Mouse (Mus musculus) midbrain, embryonic 13.5 days (tissue): ENCODE measurements around the gene Sgsm1. TPM values are rescaled to one million over a fixed set of nuclear protein-coding genes. Genes with fewer than 3 reads are reported as not detected.

Source experiments
- ATAC-seq: fragments of 200-750 bp; cut with Nextera tagmentation; 2 replicates; pipeline ENCODE4 v1.8.0; 2017; ENCODE audit warnings: mild to moderate bottlenecking, moderate TSS enrichment, moderate library complexity
- H3K27ac ChIP-seq: fragments of 300-500 bp; sonication (generic); 2 replicates; pipeline ENCODE4 v1.5.1; 2015; ENCODE audit warnings: inconsistent platforms, mild to moderate bottlenecking, moderate library complexity
- H3K27me3 ChIP-seq: fragments of 300-500 bp; sonication (generic); 2 replicates; pipeline ENCODE4 v1.6.1; 2015; ENCODE audit warnings: mild to moderate bottlenecking, inconsistent platforms
- H3K36me3 ChIP-seq: fragments of 300-500 bp; sonication (generic); 2 replicates; pipeline ENCODE4 v1.6.1; 2015; ENCODE audit warnings: mild to moderate bottlenecking, inconsistent platforms
- H3K4me1 ChIP-seq: fragments of 300-500 bp; sonication (generic); replicated peaks from 2 replicates; pipeline ENCODE4 v1.6.1; 2015; ENCODE audit warnings: inconsistent platforms
- H3K4me2 ChIP-seq: fragments of 300-500 bp; sonication (generic); replicated peaks from 2 replicates; pipeline ENCODE4 v1.6.1; 2015; ENCODE audit warnings: moderate library complexity, mild to moderate bottlenecking, inconsistent platforms
- H3K4me3 ChIP-seq: fragments of 300-500 bp; sonication (generic); replicated peaks from 2 replicates; pipeline ENCODE4 v1.5.1; 2015; ENCODE audit warnings: mild to moderate bottlenecking, inconsistent platforms
- H3K9ac ChIP-seq: fragments of 300-500 bp; sonication (generic); replicated peaks from 2 replicates; pipeline ENCODE4 v1.6.1; 2015; ENCODE audit warnings: mild to moderate bottlenecking, inconsistent platforms
- H3K9me3 ChIP-seq: fragments of 300-500 bp; sonication (generic); 2 replicates; pipeline ENCODE4 v1.6.1; 2016; ENCODE audit warnings: mild to moderate bottlenecking, inconsistent platforms
- WGBS: fragments of 180-500 bp; shearing (Covaris S2); methylation state at CpG from one replicate; pipeline ENCODE4 v1.1.7; 2015; 5-methylcytosine and 5-hydroxymethylcytosine counted together
- polyA plus RNA-seq: library from polyadenylated mRNA; unstranded; fragments of >200 nt; fragmentation: Nextera tagmentation; extraction: Ambion mirVana; gene quantifications from 2 replicates; pipeline ENCODE4 v1.2.1, GENCODE M21; 2015

Gene Sgsm1
- polyA plus RNA-seq, 1 experiment from 2014 or later, result 17.4 TPM

DNA sequence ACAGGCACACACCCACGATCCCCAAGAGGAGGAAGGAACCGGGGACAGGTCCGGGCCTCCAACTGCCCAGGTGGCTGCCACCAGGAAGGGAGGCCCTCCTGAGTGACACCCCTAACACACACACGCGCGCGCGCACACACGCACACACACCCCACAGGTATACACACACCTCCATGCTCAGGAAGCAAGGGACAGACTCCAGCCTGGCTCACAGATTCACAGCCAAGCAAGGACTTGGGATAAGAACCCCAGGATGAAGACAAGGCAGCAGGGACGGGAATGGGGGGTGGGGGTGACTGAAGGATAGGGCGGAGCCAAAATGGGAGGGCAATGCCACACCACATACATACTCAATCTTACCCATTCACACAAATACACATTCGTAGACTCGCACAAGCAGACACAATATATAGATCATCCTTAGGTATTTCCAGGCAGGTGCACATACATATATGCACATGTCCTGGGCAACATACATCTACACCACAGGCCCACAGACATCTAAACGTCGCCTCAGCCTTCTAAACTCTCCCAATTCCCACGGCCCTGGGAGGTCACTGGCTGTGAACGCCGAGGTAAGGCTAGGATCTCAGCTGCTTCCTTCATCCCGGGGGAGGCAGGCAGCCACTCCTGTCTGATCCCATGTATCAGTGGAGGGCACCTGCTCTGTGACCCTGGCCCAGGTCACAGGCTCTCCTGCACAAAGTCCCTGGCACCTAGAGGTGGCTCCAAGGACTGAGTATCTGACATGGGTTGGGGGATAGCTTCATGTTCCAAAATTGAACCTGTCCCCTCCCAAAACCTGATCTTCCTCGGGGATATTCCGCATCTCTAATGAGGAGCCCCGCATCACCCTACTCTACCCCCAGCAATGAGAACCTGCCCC lies 852 bp downstream of the Sgsm1 start:
- Histone ChIP-seq H3K36me3 (no peaks in the 10 kb centered on the region), H3K4me1 (peaks cover 54% of the 10 kb centered on the region), H3K4me2 (peak overlapping the region; percentile 81), H3K9ac (peak overlapping the region; percentile 81), H3K4me3 (peak overlapping the region; percentile 55), H3K27ac (peak overlapping the region; percentile 97; the same call in 1 of the 2 replicates), H3K27me3 (peaks cover 14% of the 10 kb centered on the region), H3K9me3 (no peaks in the 10 kb centered on the region)
- no peak for ATAC-seq
- 57% methylated on average over 22 of the region's 22 CpGs for WGBS

DNA sequence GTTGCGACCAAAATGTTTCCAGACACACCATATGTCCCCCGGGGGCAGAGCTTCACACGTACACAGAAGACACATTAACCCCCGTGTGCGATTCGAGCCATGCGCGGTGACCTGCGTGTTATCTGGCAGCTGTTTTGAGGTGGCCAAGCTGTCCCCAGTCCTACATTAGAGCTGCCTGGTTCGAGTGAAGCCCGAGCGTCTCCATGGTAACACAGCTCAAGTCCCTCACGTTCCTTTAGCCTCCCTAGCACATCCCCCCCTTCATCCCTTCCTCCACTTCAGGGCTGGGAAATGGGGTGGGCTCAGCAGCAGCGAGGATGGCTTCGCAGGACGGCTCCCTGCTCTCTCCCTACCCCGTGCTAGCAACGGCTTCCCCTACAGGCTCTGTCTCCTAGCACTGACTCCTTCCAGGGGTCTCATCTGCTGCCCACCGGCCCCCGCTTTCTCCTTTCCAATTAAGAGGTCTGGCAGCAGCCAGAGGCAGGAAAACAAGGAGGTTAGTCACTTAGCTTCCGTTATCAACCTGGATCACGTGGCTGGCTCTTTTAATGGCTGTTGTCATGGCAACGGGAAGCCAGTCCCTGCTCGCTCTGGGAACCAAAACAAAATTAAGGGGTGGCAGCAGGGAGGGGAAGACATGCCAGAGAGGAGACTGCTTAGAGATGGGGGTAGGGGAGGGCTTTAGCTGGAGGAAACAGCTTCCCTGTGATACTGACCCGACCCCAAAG lies 3.7 kb downstream of the Sgsm1 start:
- H3K4me1 ChIP-seq, result peaks cover 64% of the 10 kb centered on the region
- H3K27ac ChIP-seq, result peak overlapping the region; percentile 97
- H3K9me3 ChIP-seq, result no peaks in the 10 kb centered on the region
- under 1% methylated on average over 25 of the region's 25 CpGs for WGBS
- peak overlapping the region; percentile 36 for H3K4me3 ChIP-seq
- H3K9ac ChIP-seq, result peak overlapping the region; percentile 57
- H3K36me3 ChIP-seq, result no peaks in the 10 kb centered on the region
- peaks cover 13% of the 10 kb centered on the region for H3K27me3 ChIP-seq
- peak; percentile 92 for ATAC-seq
- H3K4me2 ChIP-seq, result peak overlapping the region; percentile 81

DNA sequence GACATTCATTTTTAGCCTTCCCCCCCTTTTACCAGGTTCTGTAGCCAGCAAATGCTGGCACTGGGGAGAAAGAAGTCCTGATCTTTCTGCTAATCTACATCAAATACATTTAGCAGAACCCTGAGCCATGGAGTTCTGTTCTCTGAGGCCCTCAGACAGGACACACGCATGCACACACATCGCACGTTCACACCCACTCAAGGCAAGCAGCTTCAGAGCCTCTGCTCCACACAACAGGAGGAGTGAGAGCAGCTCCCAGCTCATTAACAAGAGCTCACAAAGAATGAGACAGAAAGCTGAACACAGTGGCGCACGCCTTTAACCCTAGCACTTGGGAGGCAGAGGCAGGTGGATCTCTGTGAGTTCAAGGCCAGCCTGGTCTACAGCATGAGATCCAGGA lies 6.1 kb downstream of the Sgsm1 start:
- whole genome bisulfite sequencing, result 85% methylated on average over 5 of the region's 5 CpGs
- peaks cover 12% of the 10 kb centered on the region for H3K27me3 ChIP-seq
- no peak overlapping the region for H3K4me2 ChIP-seq
- peaks cover 65% of the 10 kb centered on the region for H3K4me1 ChIP-seq
- H3K9me3 ChIP-seq, result no peaks in the 10 kb centered on the region
- no peaks in the 10 kb centered on the region for H3K36me3 ChIP-seq
- peak overlapping the region; percentile 44 for H3K27ac ChIP-seq
- no peak overlapping the region for H3K4me3 ChIP-seq
- no peak overlapping the region for H3K9ac ChIP-seq
- ATAC-seq, result no peak

DNA sequence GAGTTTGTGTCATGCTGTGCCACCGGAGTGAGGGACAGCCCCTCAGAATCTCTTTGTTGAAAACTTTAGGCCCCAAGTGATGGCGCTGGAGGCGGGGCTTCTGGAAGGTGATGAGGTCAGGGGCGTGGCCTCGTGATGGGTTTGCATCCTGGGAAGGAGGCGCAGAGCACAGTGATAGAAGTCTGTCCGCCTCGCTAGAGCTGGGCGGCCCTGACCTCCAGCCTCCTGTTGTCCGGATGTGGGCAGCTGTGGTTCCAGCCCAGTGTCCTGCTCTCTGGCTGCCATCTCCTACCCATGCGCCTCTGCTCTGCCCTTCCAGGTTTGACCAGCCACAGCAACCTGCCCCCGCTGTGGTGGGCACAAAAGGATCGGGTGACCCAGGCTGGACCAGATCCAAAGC lies 8.7 kb downstream of the Sgsm1 start:
- Histone ChIP-seq H3K27me3 (peaks cover 12% of the 10 kb centered on the region), H3K4me3 (no peak overlapping the region), H3K27ac (no peak overlapping the region), H3K36me3 (no peaks in the 10 kb centered on the region), H3K9me3 (no peaks in the 10 kb centered on the region), H3K9ac (no peak overlapping the region; the same call in 1 of the 2 replicates), H3K4me2 (no peak overlapping the region), H3K4me1 (peaks cover 53% of the 10 kb centered on the region)
- 17% methylated on average over 13 of the region's 13 CpGs for WGBS
- ATAC-seq, result no peak

DNA sequence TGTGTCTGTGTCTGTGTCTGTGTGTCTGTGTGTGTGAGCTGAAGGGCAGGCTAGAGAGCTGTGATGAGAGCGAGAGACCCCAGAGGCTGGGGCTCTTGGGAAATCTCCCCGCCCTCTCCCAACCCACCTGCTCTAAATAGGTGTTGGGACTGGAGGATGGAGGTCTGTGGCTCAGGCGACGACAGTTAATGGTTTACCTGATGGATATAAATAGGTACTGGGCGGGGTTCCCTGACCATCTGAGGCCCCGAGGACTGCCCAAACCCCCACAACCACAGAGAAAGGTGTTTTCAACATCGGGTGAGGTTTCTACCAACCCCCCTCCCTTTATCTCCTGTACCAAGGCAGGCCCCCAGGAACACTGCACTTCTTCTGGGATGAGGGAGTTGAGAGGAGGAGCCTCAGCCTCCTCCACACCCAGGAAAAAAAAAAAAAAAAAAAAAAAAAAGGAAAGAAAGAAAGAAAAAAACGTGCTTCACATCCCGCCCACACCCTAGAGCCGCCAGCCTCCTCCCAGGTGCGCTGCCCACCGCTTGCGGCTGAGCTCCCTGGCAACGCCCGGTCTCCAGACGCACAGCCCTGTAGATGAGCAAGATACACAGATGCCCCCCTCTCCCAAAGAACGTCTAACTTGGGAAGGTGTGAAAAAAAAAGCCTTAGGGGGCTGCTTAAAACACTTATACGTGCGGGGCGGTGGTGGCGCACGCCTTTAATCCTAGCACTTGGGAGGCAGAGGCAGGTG lies 10.3 kb downstream of the Sgsm1 start:
- Histone ChIP-seq H3K27me3 (peaks cover 12% of the 10 kb centered on the region), H3K9me3 (no peaks in the 10 kb centered on the region), H3K36me3 (no peaks in the 10 kb centered on the region), H3K4me3 (no peak overlapping the region), H3K27ac (no peak overlapping the region), H3K4me1 (peaks cover 49% of the 10 kb centered on the region), H3K4me2 (no peak overlapping the region), H3K9ac (no peak overlapping the region)
- WGBS, result 86% methylated on average over 21 of the region's 22 CpGs
- no peak for ATAC-seq

DNA sequence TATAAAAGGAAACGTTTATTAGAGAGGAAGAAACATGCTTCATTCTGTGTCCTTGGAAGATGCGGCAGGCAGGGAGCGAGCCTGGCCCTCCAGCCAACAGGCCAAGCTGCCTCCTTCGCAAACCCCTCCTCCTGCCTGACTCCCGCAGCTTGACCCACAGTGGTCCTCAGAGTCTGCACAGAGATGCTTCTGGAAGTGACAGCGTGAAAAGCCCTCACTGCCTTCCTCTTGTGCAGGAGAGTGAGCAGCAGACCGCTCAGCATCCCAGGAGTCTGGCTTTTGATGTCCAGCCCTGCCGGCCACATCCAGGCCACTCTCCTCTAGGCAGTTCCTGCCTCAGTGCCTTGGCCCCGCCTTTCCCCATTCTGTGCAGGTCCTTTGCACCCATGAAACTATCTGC lies 11.2 kb downstream of the Sgsm1 start:
- 0 out of 2 replicates have a peak overlapping the region, but pooled peaks have one; percentile 10 for H3K9ac ChIP-seq
- H3K4me1 ChIP-seq, result peaks cover 41% of the 10 kb centered on the region
- no peak overlapping the region for H3K4me2 ChIP-seq
- no peaks in the 10 kb centered on the region for H3K9me3 ChIP-seq
- 49% methylated on average over 9 of the region's 9 CpGs for WGBS
- ATAC-seq, result no peak
- H3K27ac ChIP-seq, result no peak overlapping the region
- no peaks in the 10 kb centered on the region for H3K36me3 ChIP-seq
- H3K4me3 ChIP-seq, result no peak overlapping the region
- H3K27me3 ChIP-seq, result peaks cover 12% of the 10 kb centered on the region

DNA sequence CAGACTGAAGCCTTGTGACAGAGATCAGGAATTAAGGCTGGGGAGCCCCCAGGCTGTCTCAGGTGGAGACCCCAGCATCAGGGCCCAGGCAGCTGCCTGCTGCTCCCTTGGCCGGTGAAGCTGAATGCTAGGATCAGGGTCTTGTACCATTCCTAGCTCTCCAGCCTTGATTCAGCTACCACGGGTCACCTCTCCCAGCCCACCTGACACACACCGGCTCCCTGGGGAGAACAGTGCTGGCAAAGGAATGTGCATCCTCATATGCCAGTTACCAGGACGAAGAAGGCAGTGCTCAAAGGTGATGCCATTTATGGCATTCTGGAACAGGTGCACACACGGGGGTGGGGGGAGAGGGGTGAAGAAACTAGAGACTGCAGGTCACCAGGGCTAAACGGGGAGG lies 11.8 kb downstream of the Sgsm1 start:
- Histone ChIP-seq H3K4me3 (no peak overlapping the region), H3K27me3 (peaks cover 12% of the 10 kb centered on the region), H3K4me2 (no peak overlapping the region), H3K9ac (no peak overlapping the region), H3K4me1 (peaks cover 35% of the 10 kb centered on the region), H3K9me3 (no peaks in the 10 kb centered on the region), H3K27ac (no peak overlapping the region), H3K36me3 (no peaks in the 10 kb centered on the region)
- ATAC-seq, result no peak
- 74% methylated on average over 6 of the region's 6 CpGs for WGBS

DNA sequence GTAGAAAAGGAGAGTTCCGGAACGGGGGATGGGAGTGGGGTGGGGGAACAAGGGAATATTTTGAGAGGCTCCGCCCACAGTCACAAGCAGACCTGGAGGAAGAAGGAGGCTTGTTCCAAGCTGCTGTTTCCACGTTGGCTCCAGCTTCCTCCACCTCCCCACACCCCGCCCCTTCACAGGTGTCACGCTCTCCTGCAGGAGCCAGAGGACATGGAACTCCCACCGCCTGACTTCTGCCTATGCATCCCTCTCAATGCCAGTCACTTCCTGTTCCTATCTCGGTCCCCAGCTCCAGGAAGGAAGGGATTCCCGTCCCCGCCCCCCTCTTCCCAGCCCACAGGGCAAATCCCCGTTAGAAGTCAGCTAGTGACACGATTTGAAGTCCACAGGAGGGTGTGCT lies 12.5 kb downstream of the Sgsm1 start:
- H3K4me2 ChIP-seq, result peak overlapping the region; percentile 11; the same call in 1 of the 2 replicates
- ATAC-seq, result no peak
- WGBS, result 30% methylated on average over 12 of the region's 12 CpGs
- H3K9ac ChIP-seq, result no peak overlapping the region
- H3K4me3 ChIP-seq, result no peak overlapping the region
- peaks cover 34% of the 10 kb centered on the region for H3K4me1 ChIP-seq
- peaks cover 12% of the 10 kb centered on the region for H3K27me3 ChIP-seq
- H3K36me3 ChIP-seq, result no peaks in the 10 kb centered on the region
- no peak overlapping the region for H3K27ac ChIP-seq
- no peaks in the 10 kb centered on the region for H3K9me3 ChIP-seq

DNA sequence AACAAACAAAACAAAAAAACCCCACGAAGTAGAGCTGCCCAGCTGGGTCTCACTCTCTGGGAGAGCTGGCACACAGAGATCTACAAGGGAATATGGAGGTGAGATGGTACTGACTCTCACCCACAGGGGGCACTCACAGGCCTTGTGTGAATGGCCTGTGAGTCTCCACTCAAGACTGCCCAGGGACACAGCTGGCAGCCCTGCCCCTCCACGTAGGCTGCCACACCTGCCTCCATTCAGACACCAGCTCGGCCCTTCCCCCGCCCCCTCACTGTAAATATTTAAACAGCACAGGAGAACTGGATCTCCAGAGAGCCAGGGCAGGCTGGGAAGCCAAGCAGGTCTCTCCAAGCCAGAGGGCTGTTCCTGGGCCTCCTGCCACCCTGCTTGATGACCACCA lies 14.8 kb downstream of the Sgsm1 start:
- no peak overlapping the region for H3K9ac ChIP-seq
- no peaks in the 10 kb centered on the region for H3K36me3 ChIP-seq
- H3K9me3 ChIP-seq, result no peaks in the 10 kb centered on the region
- peaks cover 17% of the 10 kb centered on the region for H3K27me3 ChIP-seq
- H3K27ac ChIP-seq, result 0 out of 2 replicates have a peak overlapping the region, but pooled peaks have one; percentile 10
- no peak overlapping the region for H3K4me3 ChIP-seq
- 43% methylated on average over 4 of the region's 4 CpGs for WGBS
- H3K4me2 ChIP-seq, result no peak overlapping the region
- ATAC-seq, result 0 out of 2 replicates have a peak, but pooled peaks have one; percentile 49
- H3K4me1 ChIP-seq, result peaks cover 38% of the 10 kb centered on the region

DNA sequence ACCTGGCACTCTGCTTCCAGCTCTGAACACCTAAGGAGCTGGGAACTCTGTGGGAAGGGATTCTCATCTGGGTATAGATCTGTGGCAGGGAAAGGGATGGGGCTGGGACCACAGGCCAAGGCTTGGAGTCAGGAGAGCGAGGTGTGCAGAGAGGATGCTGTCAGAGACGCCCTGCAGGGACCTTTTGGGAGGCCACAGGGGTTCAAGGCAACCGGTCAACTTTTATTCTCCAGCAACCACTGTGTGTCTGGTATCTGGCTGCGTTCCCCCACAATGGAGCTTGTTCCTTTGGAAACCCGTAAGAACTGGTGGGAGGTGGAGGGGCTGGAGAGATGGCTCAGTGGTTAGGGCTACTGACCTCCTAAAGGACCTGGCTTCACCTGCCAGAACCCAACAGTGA lies 16.0 kb downstream of the Sgsm1 start:
- H3K36me3 ChIP-seq, result no peaks in the 10 kb centered on the region
- H3K9ac ChIP-seq, result no peak overlapping the region
- H3K27ac ChIP-seq, result no peak overlapping the region
- peaks cover 28% of the 10 kb centered on the region for H3K27me3 ChIP-seq
- H3K4me1 ChIP-seq, result peaks cover 34% of the 10 kb centered on the region
- H3K4me3 ChIP-seq, result no peak overlapping the region
- 87% methylated on average over 5 of the region's 5 CpGs for WGBS
- H3K9me3 ChIP-seq, result no peaks in the 10 kb centered on the region
- ATAC-seq, result no peak
- H3K4me2 ChIP-seq, result no peak overlapping the region

DNA sequence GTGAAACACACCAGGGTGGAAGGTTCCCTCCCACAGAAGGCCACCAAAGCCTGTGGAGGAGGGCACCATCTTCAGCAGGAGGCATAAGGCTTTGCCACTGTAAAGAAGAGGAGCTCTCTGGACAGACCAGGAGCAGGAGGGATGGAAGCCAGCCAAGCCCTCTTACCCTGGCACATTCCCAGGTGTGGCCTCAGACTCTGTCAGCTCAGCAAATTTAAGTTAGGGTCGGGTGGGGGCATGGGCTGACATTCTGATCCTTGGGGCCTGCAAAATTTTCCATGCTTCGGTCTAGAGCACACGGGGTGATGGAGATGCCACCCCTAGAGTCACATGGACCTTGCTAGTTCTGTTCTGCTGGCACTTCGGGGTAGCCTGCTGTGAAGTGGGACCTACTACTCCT lies 17.1 kb downstream of the Sgsm1 start:
- peaks cover 30% of the 10 kb centered on the region for H3K27me3 ChIP-seq
- H3K9me3 ChIP-seq, result no peaks in the 10 kb centered on the region
- H3K4me2 ChIP-seq, result no peak overlapping the region
- H3K36me3 ChIP-seq, result no peaks in the 10 kb centered on the region
- no peak for ATAC-seq
- no peak overlapping the region for H3K9ac ChIP-seq
- H3K4me3 ChIP-seq, result no peak overlapping the region
- H3K4me1 ChIP-seq, result peaks cover 23% of the 10 kb centered on the region
- H3K27ac ChIP-seq, result no peak overlapping the region
- 87% methylated on average over 4 of the region's 4 CpGs for WGBS

DNA sequence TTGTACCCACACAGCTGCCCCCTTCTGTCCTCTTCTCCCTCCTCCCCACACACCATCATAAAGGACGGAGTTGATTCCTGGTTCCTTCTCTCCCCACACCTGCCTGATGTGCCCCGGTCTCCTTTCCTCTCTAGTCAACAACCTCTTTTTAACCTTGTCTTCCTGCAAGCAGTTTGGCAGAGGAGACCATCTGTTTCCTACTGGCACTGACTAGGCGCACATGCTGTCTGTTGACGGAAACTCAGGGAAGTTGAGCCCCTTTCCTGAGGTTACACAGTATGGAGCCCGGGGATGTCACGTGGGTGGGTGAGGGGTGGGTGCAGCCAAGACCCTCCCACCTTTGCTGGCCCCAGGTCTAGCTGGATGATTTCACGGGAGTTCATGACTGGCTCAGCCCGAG lies 17.8 kb downstream of the Sgsm1 start:
- no peak overlapping the region for H3K4me2 ChIP-seq
- H3K4me1 ChIP-seq, result peaks cover 18% of the 10 kb centered on the region
- H3K9me3 ChIP-seq, result no peaks in the 10 kb centered on the region
- H3K27ac ChIP-seq, result no peak overlapping the region
- 70% methylated on average over 8 of the region's 8 CpGs for WGBS
- no peaks in the 10 kb centered on the region for H3K36me3 ChIP-seq
- no peak overlapping the region for H3K9ac ChIP-seq
- ATAC-seq, result no peak
- H3K4me3 ChIP-seq, result no peak overlapping the region
- H3K27me3 ChIP-seq, result peaks cover 33% of the 10 kb centered on the region
